In the genomic region with DNA sequence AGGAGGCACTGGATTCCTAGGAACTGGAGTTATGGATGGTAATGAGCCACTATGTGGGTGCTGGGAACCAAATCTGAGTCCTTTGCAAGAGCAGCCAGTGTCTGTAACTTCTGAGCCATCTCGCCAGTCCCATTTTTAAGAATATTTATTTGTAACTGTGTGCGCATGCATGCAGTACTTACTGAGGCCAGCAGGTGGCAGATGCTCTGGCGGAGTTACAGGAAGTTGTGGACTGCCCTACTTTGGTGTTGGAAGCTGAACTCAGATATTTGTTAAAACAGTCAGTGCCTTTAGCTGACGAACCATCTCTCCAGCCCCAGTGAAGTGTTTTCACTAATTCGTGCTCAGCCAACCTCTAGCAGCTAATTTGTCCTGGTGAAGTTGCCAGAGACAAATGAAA, we compare ENCODE assay signal across 8 mouse cellular contexts. TPM values are rescaled to one million over a fixed set of nuclear protein-coding genes. Genes with fewer than 3 reads are reported as not detected.
DNase-seq lines count a peak whose midpoint lies in the region; ATAC-seq and TF ChIP-seq lines count a peak whose summit lies in the region.

No protein-coding gene starts in this region.

- 72% methylated on average over 5 of the region's 5 CpGs for WGBS in kidney, postnatal 0 days
- WGBS in liver, postnatal 0 days (ENCODE audit: insufficient replicate concordance), result 69% methylated on average over 5 of the region's 5 CpGs

- H3K36me3 ChIP-seq in kidney, postnatal 0 days (ENCODE audit: insufficient read depth, low read length), result no peaks in the 10 kb centered on the region
- H3K36me3 ChIP-seq in liver, postnatal 0 days (replicated peaks; ENCODE audit: insufficient read depth, low read length), result no peaks in the 10 kb centered on the region

- H3K9ac ChIP-seq in kidney, postnatal 0 days (ENCODE audit: low read depth, low read length), result no peak overlapping the region
- no peak overlapping the region for H3K9ac ChIP-seq in liver, postnatal 0 days (replicated peaks)

- H3K27ac ChIP-seq in kidney, postnatal 0 days, result no peak overlapping the region
- H3K27ac ChIP-seq in liver, postnatal 0 days (ENCODE audit: low read depth), result no peak overlapping the region

- H3K4me3 ChIP-seq in kidney, postnatal 0 days (replicated peaks; ENCODE audit: low read depth, low read length), result no peak overlapping the region
- no peak overlapping the region for H3K4me3 ChIP-seq in liver, postnatal 0 days (ENCODE audit: low read depth, low read length)

- TF ChIP-seq EP300 in liver, postnatal 0 days (IDR thresholded peaks at IDR 0.05; ENCODE audit: low read depth), result no peak

- TF ChIP-seq CTCF in kidney, postnatal 0 days (IDR thresholded peaks at IDR 0.05; ENCODE audit: low read depth), result peak; percentile 64
- TF ChIP-seq CTCF in liver, postnatal 0 days (IDR thresholded peaks at IDR 0.05; ENCODE audit: low read depth), result peak; percentile 69

- no peaks in the 10 kb centered on the region for H3K27me3 ChIP-seq in kidney, postnatal 0 days (ENCODE audit: insufficient read depth, low read length)
- H3K27me3 ChIP-seq in liver, postnatal 0 days (ENCODE audit: insufficient read depth, low read length), result no peaks in the 10 kb centered on the region

- no peak overlapping the region for H3K4me2 ChIP-seq in kidney, postnatal 0 days (ENCODE audit: low read length)
- no peak overlapping the region for H3K4me2 ChIP-seq in liver, postnatal 0 days (ENCODE audit: low read depth, low read length)

- DNase-seq in kidney, postnatal 0 days (ENCODE audit: low spot score), result peak; percentile 8
- no peak for DNase-seq in kidney, adult 11 months
- peak; percentile 59 for DNase-seq in CD4-positive helper T cell, adult 2 months (ENCODE audit: low read depth, low spot score)
- peak; percentile 19 for DNase-seq in Muller cell, postnatal 12 days (ENCODE audit: inconsistent ontology term)
- DNase-seq in liver, postnatal 0 days, result peak; percentile 43
- no peak for DNase-seq in gastrocnemius, postnatal 10 days
- DNase-seq in urinary bladder, postnatal 10 days (ENCODE audit: low spot score), result no peak
- no peak for DNase-seq in c-Kit-positive CD71-positive TER-119-positive erythroid progenitor cells, embryonic 14.5 days (ENCODE audit: low spot score)

- no peaks in the 10 kb centered on the region for H3K4me1 ChIP-seq in kidney, postnatal 0 days (replicated peaks; ENCODE audit: insufficient read depth, low read length)
- no peaks in the 10 kb centered on the region for H3K4me1 ChIP-seq in liver, postnatal 0 days (ENCODE audit: insufficient read depth)

- ATAC-seq in kidney, postnatal 0 days (replicated peaks; ENCODE audit: low FRiP score, low read depth), result no peak
- no peak for ATAC-seq in liver, postnatal 0 days

- no peaks in the 10 kb centered on the region for H3K9me3 ChIP-seq in kidney, postnatal 0 days (replicated peaks; ENCODE audit: low read length)
- no peaks in the 10 kb centered on the region for H3K9me3 ChIP-seq in liver, postnatal 0 days (ENCODE audit: low read length)

RNA-seq across cellular contexts. Expression of a gene that starts 51.6 kb away (rescaled TPM):
- polyA plus RNA-seq in kidney, postnatal 0 days (2015; fragmentation: Nextera tagmentation; extraction: Ambion mirVana), result 1.7 and 2.2 TPM in 2 replicates
- 0.06 and 0.09 TPM in 2 replicates for polyA plus RNA-seq in liver, postnatal 0 days (2015; fragmentation: Nextera tagmentation; extraction: Ambion mirVana)
- total RNA-seq in gastrocnemius, postnatal 10 days (2021), result 1 to 10 TPM; 1.2 to 1.8 TPM

RNA-seq across cellular contexts. Expression of a gene that starts 52.7 kb away (rescaled TPM):
- polyA plus RNA-seq in kidney, postnatal 0 days (2015; fragmentation: Nextera tagmentation; extraction: Ambion mirVana), result 3.1 and 4.1 TPM in 2 replicates
- 4.2 and 6.7 TPM in 2 replicates for polyA plus RNA-seq in liver, postnatal 0 days (2015; fragmentation: Nextera tagmentation; extraction: Ambion mirVana)
- total RNA-seq in gastrocnemius, postnatal 10 days (2021), result 1 to 10 TPM; 3.2 to 5.4 TPM

Comparison
In these comparisons a context has a peak if more than half of its experiments do, and no peak if none do; other contexts are left out.
1. DNase-seq: peak in kidney, postnatal 0 days (single experiment), CD4-positive helper T cell, adult 2 months (single experiment), Muller cell, postnatal 12 days (single experiment) and liver, postnatal 0 days (single experiment); none in kidney, adult 11 months (single experiment), gastrocnemius, postnatal 10 days (single experiment), urinary bladder, postnatal 10 days (single experiment) and c-Kit-positive CD71-positive TER-119-positive erythroid progenitor cells, embryonic 14.5 days (single experiment).